Mouse (Mus musculus) gastrocnemius, adult 2 months (tissue): ENCODE measurements around the gene Gm37240. TPM values are rescaled to one million over a fixed set of nuclear protein-coding genes. Genes with fewer than 3 reads are reported as not detected.
"Not testable (repeated sequence)": the region's sequence is repeated elsewhere in the genome, so short reads cannot be mapped to it uniquely, and the experiment has no call there.

ENCODE experiments used
- DNase-seq: peaks from one replicate; pipeline ENCODE4 v3.0.0; 2022
- H3K27ac ChIP-seq: fragments of 200-600 bp; 2 replicates; pipeline ENCODE4 v1.8.1; 2022; ENCODE audit warnings: mild to moderate bottlenecking
- H3K4me3 ChIP-seq: fragments of 200-600 bp; 2 replicates; pipeline ENCODE4 v1.8.1; 2022; ENCODE audit warnings: mild to moderate bottlenecking, moderate library complexity
- CTCF ChIP-seq: fragments of 200-600 bp; IDR thresholded peaks from 2 replicates; pipeline ENCODE4 v1.8.1; 2022; ENCODE audit warnings: antibody characterized with exemption, mild to moderate bottlenecking, moderate library complexity
- intact Hi-C: fragments of 180-260 bp; cut with DNase I; formaldehyde crosslinking; loops from one replicate; pipeline ENCODE4 v1.15.1; 2025
- total RNA-seq, 2 experiments: library from RNA; stranded (reverse); gene quantifications; 2 replicates each; pipeline ENCODE4 v1.2.3; 2021

The Gm37240 gene
- total RNA-seq, 2 experiments from 2014 or later, result 34.5 to 37.4 TPM

DNA sequence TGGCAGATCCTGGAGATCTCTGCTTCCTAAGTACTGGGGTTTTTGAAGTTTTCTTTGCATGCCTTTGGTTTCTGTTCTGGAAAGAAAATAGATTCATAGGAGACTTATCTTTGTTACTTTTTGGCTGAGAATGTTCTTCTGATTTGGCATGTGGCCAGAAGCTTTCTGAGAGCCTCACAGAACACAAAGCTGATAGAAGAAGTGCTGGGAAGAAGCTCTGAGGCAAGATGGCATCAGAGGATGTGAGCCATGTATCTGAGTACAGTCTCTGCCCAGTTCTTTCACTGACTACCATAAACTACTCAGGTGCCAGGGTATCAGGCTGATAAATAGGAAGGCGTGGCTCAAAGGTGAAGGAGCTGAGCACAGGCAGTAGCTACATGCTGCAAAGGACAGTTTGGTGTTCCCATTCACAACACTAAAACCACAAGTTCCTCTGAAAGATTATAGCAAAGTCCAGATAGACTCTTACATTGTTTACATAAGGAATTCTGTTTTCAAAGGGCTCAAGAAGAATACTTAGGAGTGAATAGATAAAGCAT lies 1019.8 kb downstream of the Gm37240 start:
- no peak for TF ChIP-seq CTCF
- no peak overlapping the region for H3K4me3 ChIP-seq
- intact Hi-C loops, result no loop called here
- peak overlapping the region; percentile 25; the same call in 1 of the 2 replicates for H3K27ac ChIP-seq
- DNase-seq, result no peak

DNA sequence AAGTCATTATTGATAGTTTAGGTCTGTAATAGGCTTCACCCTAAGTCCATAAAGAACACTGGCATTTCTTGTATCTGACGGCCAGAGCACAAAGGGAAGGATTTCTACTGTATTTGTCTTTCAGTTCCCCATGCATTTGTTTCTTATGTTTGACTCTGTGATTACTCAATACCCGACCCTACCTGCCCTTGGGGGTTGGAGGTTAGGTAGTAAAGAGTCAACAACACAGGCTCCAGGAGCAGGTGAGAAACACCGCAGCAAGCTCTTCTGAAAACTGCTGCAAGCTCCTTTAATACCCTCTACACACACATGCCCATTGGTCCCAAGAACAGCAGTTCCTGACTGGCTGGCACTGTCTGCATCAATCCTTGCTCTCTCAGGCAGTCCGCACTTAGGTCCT lies 1020.5 kb downstream of the Gm37240 start:
- TF ChIP-seq CTCF, result no peak
- Histone ChIP-seq H3K4me3 (no peak overlapping the region), H3K27ac (0 out of 2 replicates have a peak overlapping the region, but pooled peaks have one; percentile 24)
- intact Hi-C loops, result no loop called here
- no peak for DNase-seq

DNA sequence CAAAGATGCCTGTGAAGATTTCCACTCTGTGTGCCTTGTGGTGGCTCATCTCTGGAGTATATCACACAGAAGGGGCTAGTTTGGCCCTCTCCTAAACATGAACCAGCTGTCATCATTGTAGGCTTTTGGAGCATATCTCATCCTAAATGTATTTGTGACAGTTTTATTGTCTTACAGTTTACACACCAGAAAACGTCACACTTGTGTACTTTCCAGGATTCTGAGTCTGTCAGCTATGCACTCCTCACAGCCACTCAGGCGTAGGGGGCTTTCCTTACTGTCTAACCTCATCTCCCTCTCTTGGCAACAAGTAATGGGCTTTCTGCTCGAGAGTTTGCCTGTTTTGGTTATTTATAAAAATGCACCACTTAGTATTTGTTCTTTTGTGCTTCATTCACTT lies 1021.6 kb downstream of the Gm37240 start:
- no peak for DNase-seq
- TF ChIP-seq CTCF, result no peak
- intact Hi-C loops, result no loop called here
- Histone ChIP-seq H3K27ac (no peak overlapping the region), H3K4me3 (no peak overlapping the region)

GRCm38 (mm10) chr3:84861817-84862216 lies 1025.5 kb downstream of the Gm37240 start:
- H3K27ac ChIP-seq, DNase-seq, H3K4me3 ChIP-seq, intact Hi-C loops: not testable (repeated sequence)

DNA sequence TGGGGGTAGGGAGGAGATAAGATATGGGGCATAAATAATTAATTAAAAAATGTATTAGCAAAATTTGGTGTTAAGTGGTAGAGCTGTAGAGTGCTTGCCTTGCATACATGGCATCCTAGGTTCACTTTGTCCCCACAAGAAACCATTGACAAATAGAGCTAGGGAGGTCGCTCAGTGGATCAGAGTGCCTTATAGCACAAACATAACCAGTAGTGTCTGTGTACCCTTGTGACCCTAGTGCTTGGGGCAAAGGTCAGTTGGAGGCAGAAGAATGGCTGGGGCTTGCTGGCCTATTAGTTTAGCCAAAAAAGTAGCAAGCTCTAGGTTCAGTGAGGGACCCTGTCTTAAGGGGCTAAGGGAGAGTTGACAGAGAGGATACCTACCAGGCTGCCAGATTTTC lies 1026.6 kb downstream of the Gm37240 start:
- Histone ChIP-seq H3K4me3 (no peak overlapping the region), H3K27ac (no peak overlapping the region)
- intact Hi-C loops, result no loop called here
- TF ChIP-seq CTCF, result no peak
- no peak for DNase-seq

DNA sequence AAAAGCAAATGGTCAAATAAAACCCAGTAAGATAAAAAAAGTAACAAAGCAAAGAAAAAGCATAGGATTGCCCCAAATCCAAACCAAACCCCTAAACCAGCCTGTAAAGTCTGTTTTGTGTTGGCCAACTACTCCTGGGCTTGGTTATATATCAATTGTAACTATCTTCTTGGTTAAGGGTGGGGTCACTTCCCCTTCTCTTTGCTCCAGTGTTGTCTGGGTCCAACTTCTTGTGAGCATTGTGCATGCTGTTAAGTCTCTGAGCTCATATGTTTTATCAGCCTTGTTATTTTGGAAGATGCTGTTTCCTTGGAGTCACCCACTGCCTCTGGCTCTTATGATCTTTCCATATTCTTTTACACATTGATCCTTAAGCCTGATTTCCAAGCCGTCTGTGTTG lies 1032.9 kb downstream of the Gm37240 start:
- no peak for TF ChIP-seq CTCF
- intact Hi-C loops, result no loop called here

GRCm38 (mm10) chr3:84852877-84853276 lies 1034.4 kb downstream of the Gm37240 start:
- peak overlapping the region; percentile 73 for H3K27ac ChIP-seq
- no peak; the same call in 1 of the 2 replicates for TF ChIP-seq CTCF
- intact Hi-C loops, result no loop called here
- DNase-seq, result peak; percentile 37
- H3K4me3 ChIP-seq, result peak overlapping the region; percentile 18; the same call in 1 of the 2 replicates

More for the DNA sequence above, 1032.9 kb downstream of the Gm37240 start:
- no peak overlapping the region for H3K4me3 ChIP-seq
- no peak for DNase-seq
- H3K27ac ChIP-seq, result peak overlapping the region; percentile 68; the same call in 1 of the 2 replicates

- Histone ChIP-seq H3K4me3 (no peak overlapping the region), H3K27ac (peak overlapping the region; percentile 73)
- intact Hi-C loops, result no loop called here
- no peak for DNase-seq
- no peak for TF ChIP-seq CTCF
Measured at GRCm38 (mm10) chr3:84851801-84852200, 1035.5 kb downstream of the Gm37240 start.

DNA sequence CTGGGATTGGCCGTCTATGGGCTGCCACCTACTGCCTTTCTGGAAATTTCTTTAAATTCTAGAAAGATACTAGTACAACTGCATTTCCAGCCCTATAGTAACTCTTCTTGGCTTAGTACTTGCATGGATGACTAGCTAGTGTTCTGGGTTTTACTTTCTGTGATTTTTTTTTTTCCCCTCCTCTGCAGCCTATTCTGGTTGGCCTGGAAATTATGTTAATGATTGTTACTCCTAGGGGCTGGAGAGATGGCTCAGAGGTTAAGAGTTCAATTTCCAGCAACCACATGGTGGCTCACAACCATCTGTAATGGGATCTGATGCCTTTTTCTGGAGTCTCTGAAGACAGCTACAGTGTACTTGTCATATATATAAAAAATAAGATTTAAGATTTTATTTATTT lies 1036.9 kb downstream of the Gm37240 start:
- intact Hi-C loops, result no loop called here

GRCm38 (mm10) chr3:84848798-84849197 lies 1038.5 kb downstream of the Gm37240 start:
- H3K4me3 ChIP-seq, result no peak overlapping the region
- H3K27ac ChIP-seq, result peak overlapping the region; percentile 25; the same call in 1 of the 2 replicates
- no peak for TF ChIP-seq CTCF
- intact Hi-C loops, result no loop called here
- no peak for DNase-seq

More for the DNA sequence above, 1036.9 kb downstream of the Gm37240 start:
- H3K4me3 ChIP-seq, result no peak overlapping the region
- no peak overlapping the region for H3K27ac ChIP-seq
- no peak for DNase-seq
- TF ChIP-seq CTCF, result no peak

DNA sequence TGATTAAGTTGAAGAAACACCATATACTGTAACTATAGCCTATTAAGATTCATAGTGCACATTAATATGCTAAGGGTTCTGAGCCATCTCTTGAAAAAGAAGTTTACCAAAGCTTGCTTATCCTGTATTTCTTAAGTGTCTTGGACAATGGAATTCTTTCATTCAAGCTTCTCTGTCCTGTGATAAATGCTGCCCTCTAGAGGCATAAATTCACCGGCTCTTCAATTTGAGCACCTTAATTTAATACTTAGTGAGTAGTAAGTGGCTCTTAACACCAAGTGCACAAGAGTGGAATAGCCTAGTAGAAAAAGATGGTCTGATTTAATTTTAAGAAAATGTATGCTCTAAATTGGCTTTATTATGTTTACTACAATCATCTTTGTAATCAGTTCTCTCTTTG lies 1043.7 kb downstream of the Gm37240 start:
- H3K4me3 ChIP-seq, result no peak overlapping the region
- peak; percentile 89 for TF ChIP-seq CTCF
- H3K27ac ChIP-seq, result no peak overlapping the region
- intact Hi-C loops, result loop anchor here (1.0 kb wide), 2 partner anchors 150 to 228 kb away; no protein-coding TSS in a partner anchor
- DNase-seq, result peak; percentile 24

- Histone ChIP-seq H3K4me3 (no peak overlapping the region), H3K27ac (no peak overlapping the region)
- TF ChIP-seq CTCF, result no peak
- no peak for DNase-seq
- intact Hi-C loops, result loop anchor here (1.0 kb wide), 2 partner anchors 149 to 227 kb away; no protein-coding TSS in a partner anchor
Measured at GRCm38 (mm10) chr3:84842793-84843192, 1044.5 kb downstream of the Gm37240 start.

DNA sequence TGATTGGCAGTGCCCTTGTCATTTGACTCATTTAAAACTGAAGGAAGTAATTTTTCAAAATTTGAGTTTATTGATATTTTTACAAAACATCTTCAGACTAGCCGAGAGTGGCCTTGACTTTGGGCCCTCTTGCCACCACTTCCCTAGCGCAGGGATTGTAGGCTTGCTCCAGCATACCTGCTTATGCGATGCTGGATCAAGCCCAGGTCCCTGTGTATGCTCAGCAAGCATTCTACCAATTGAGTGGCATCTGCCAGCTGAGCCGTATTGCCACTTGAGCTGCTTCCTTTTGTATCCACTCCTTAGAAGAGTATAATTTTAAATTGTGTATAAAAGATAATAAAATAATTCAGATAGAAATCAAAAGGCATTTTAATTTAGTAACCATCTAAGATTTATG lies 1046.0 kb downstream of the Gm37240 start:
- intact Hi-C loops, result no loop called here
- no peak for TF ChIP-seq CTCF
- no peak for DNase-seq
- no peak overlapping the region for H3K4me3 ChIP-seq
- no peak overlapping the region for H3K27ac ChIP-seq

GRCm38 (mm10) chr3:84839499-84839898 lies 1047.8 kb downstream of the Gm37240 start:
- TF ChIP-seq CTCF, result no peak
- no peak for DNase-seq
- intact Hi-C loops, result no loop called here
- Histone ChIP-seq H3K4me3 (no peak overlapping the region), H3K27ac (no peak overlapping the region)
